Mouse (Mus musculus) CH12.LX (cell line): ENCODE measurements at regions not wholly inside any gene's neighbourhood (a gene's known extent, or its start where the extent isn't known, plus 50 kb on each side); places are given as distances from the start of the nearest gene placed in this dataset.

ENCODE experiments used
- DNase-seq: peaks from one replicate; pipeline ENCODE4 v3.0.0-alpha.2; 2013; ENCODE audit errors: extremely low read depth
- H3K27ac ChIP-seq: 2 replicates; pipeline ENCODE4 v1.5.1; 2012; ENCODE audit warnings: low read depth, mild to moderate bottlenecking, control low read depth, moderate library complexity; ENCODE audit not compliant: insufficient read depth
- H3K27me3 ChIP-seq: replicated peaks from 2 replicates; pipeline ENCODE3; 2012; ENCODE audit warnings: inconsistent platforms
- H3K36me3 ChIP-seq, 2 experiments: replicated peaks in 1 of 2; 2 replicates each; pipeline versions ENCODE3 to v1.6.1; 2012; ENCODE audit warnings: inconsistent platforms in 1 of 2, low read length in 1 of 2, mild to moderate bottlenecking in 1 of 2, mixed read lengths in 1 of 2, moderate library complexity in 1 of 2; ENCODE audit not compliant: control insufficient read depth in 1 of 2, insufficient read depth in 1 of 2
- H3K4me1 ChIP-seq, 2 experiments: 2 replicates each; pipeline ENCODE4 v1.6.1; 2012; ENCODE audit warnings: inconsistent platforms in 1 of 2, moderate library complexity in 1 of 2; ENCODE audit not compliant: insufficient read depth in 2 of 2, control insufficient read depth in 1 of 2
- H3K4me2 ChIP-seq: 2 replicates; pipeline ENCODE4 v1.6.1; 2012; ENCODE audit warnings: low read depth, mild to moderate bottlenecking, control low read depth; ENCODE audit not compliant: poor library complexity, insufficient read depth, severe bottlenecking
- H3K4me3 ChIP-seq, 3 experiments: fragments of 150-350 bp in 1 of 3; sonication (generic) in 1 of 3; replicated peaks in 1 of 3; 2 replicates each; pipeline versions ENCODE3 to v1.5.1; 2011 to 2012; ENCODE audit warnings: low read depth in 2 of 3, low read length in 2 of 3, mild to moderate bottlenecking in 2 of 3, moderate library complexity in 2 of 3, control low read depth in 1 of 3, improper control_type of control experiment in 1 of 3, inconsistent platforms in 1 of 3, mixed read lengths in 1 of 3; ENCODE audit not compliant: poor library complexity in 1 of 3
- H3K79me2 ChIP-seq: replicated peaks from 2 replicates; pipeline ENCODE4 v1.6.1; 2012; ENCODE audit warnings: mild to moderate bottlenecking, moderate library complexity; ENCODE audit not compliant: control insufficient read depth, poor library complexity, insufficient read depth, severe bottlenecking; ENCODE audit errors: extremely low read depth
- H3K9ac ChIP-seq: 2 replicates; pipeline ENCODE4 v1.6.1; 2012; ENCODE audit warnings: low read depth, mild to moderate bottlenecking, control low read depth, moderate library complexity; ENCODE audit not compliant: insufficient read depth
- H3K9me3 ChIP-seq: replicated peaks from 2 replicates; pipeline ENCODE3; 2012; ENCODE audit warnings: low read length, inconsistent platforms, mixed read lengths
- CHD1 ChIP-seq: IDR thresholded peaks from 2 replicates; pipeline ENCODE4 v1.6.1; 2012; ENCODE audit warnings: low read depth, low read length, improper control_type of control experiment, inconsistent platforms
- CHD2 ChIP-seq: IDR thresholded peaks from 2 replicates; pipeline ENCODE4 v1.6.1; 2011; ENCODE audit warnings: low read length, improper control_type of control experiment
- CTCF ChIP-seq, 2 experiments: IDR thresholded peaks in 1 of 2; conservative IDR thresholded peaks in 1 of 2; 2 replicates each; pipeline ENCODE4 v1.5.1; 2011 to 2012; ENCODE audit warnings: low read depth in 2 of 2, low read length in 2 of 2, improper control_type of control experiment in 1 of 2, inconsistent platforms in 1 of 2, mild to moderate bottlenecking in 1 of 2, moderate library complexity in 1 of 2
- EP300 ChIP-seq: IDR thresholded peaks from 2 replicates; pipeline ENCODE4 v1.6.1; 2011; ENCODE audit warnings: low read length, improper control_type of control experiment
- ETS1 ChIP-seq: conservative IDR thresholded peaks from 2 replicates; pipeline ENCODE4 v1.6.1; 2012; ENCODE audit warnings: low read depth, mild to moderate bottlenecking, inconsistent platforms, low read length, improper control_type of control experiment, moderate library complexity
- GABPA ChIP-seq: IDR thresholded peaks from 2 replicates; pipeline ENCODE4 v1.6.1; 2012; ENCODE audit warnings: low read depth, low read length, improper control_type of control experiment, inconsistent platforms; ENCODE audit not compliant: insufficient replicate concordance
- HCFC1 ChIP-seq: IDR thresholded peaks from 2 replicates; pipeline ENCODE4 v1.6.1; 2012; ENCODE audit warnings: low read depth, mild to moderate bottlenecking, inconsistent platforms, low read length, improper control_type of control experiment
- JUN ChIP-seq: IDR thresholded peaks from 2 replicates; pipeline ENCODE4 v1.6.1; 2011; ENCODE audit warnings: low read depth, mild to moderate bottlenecking, low read length, improper control_type of control experiment, moderate library complexity; ENCODE audit not compliant: insufficient read depth
- MAX ChIP-seq: IDR thresholded peaks from 2 replicates; pipeline ENCODE4 v1.6.1; 2011; ENCODE audit warnings: low read length, improper control_type of control experiment
- MAZ ChIP-seq: IDR thresholded peaks from 2 replicates; pipeline ENCODE4 v1.6.1; 2012; ENCODE audit warnings: low read depth, mild to moderate bottlenecking, inconsistent platforms, low read length, improper control_type of control experiment, moderate library complexity
- MYC ChIP-seq: IDR thresholded peaks from 2 replicates; pipeline ENCODE4 v1.6.1; 2011; ENCODE audit warnings: low read depth, mild to moderate bottlenecking, improper control_type of control experiment, low read length
- NELFE ChIP-seq: IDR thresholded peaks from 2 replicates; pipeline ENCODE4 v1.6.1; 2011; ENCODE audit warnings: low read depth, low read length, improper control_type of control experiment
- NRF1 ChIP-seq: IDR thresholded peaks from 2 replicates; pipeline ENCODE4 v1.6.1; 2014; ENCODE audit warnings: low read depth, mild to moderate bottlenecking, inconsistent platforms, low read length, improper control_type of control experiment, moderate library complexity
- POLR2A ChIP-seq: IDR thresholded peaks from 2 replicates; pipeline ENCODE4 v1.6.1; 2011; ENCODE audit warnings: low read depth, mild to moderate bottlenecking, improper control_type of control experiment, low read length
- ZC3H11A ChIP-seq: IDR thresholded peaks from 2 replicates; pipeline ENCODE4 v1.6.1; 2012; ENCODE audit warnings: low read depth, mild to moderate bottlenecking, inconsistent platforms, low read length, improper control_type of control experiment
- ZMIZ1 ChIP-seq: IDR thresholded peaks from 2 replicates; pipeline ENCODE4 v1.6.1; 2012; ENCODE audit warnings: low read depth, mild to moderate bottlenecking, inconsistent platforms, low read length, improper control_type of control experiment
- ZNF384 ChIP-seq: IDR thresholded peaks from 2 replicates; pipeline ENCODE4 v1.6.1; 2012; ENCODE audit warnings: low read depth, low read length, improper control_type of control experiment, inconsistent platforms
- dilution Hi-C: fragments of 300-500 bp; cut with MboI; formaldehyde crosslinking; loops from 2 replicates; pipeline ENCODE4 v1.14.3; 2020; ENCODE audit warnings: low sequenced_read_pairs; ENCODE audit not compliant: extremely low pct_unique_long_range_greater_than_20kb, extremely low pct_ligation_motif_present
- in situ Hi-C: fragments of 300-500 bp; cut with MboI; formaldehyde crosslinking; loops from 3 replicates; pipeline ENCODE4 v1.14.3; 2019; ENCODE audit warnings: low sequenced_read_pairs, low pct_ligation_motif_present, low pct_unique_long_range_greater_than_20kb, mixed read lengths

DNA sequence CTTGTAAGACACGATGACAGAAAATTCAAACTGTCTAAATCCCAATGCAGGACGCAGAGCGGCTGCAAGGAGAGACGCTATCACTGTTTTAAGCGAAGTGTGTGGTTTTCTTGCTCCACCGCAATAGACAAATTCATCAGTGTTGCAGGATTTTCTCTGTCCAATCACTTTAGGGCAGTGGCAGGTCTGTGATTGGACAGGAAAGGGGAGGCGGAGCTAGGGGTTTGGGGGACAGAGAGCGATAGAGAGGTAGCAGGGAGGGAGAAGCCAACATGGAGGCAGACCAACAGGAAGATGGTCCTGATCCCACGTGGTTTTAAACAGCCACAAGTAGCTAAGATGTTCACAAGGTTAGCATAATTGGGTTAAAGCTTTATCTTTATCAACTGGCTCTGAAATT, 209.7 kb upstream of the Runx1 start:
- dilution Hi-C loops, result no loop called here
- TF ChIP-seq CHD1 (no peak), ZMIZ1 (no peak), CHD2 (no peak), POLR2A (no peak), MAX (no peak), CTCF (conservative IDR thresholded peaks at IDR 0.05 in 1 of 2, IDR thresholded peaks at IDR 0.05 in 1 of 2; ENCODE audit: low read depth in 2 of 2, low read length in 2 of 2) (no peak), JUN (no peak), MYC (no peak), NRF1 (no peak), ETS1 (no peak), HCFC1 (no peak), ZC3H11A (no peak), EP300 (no peak), ZNF384 (no peak), GABPA (no peak), NELFE (no peak)
- TF ChIP-seq, all 38 proteins: peak for 0

DNA sequence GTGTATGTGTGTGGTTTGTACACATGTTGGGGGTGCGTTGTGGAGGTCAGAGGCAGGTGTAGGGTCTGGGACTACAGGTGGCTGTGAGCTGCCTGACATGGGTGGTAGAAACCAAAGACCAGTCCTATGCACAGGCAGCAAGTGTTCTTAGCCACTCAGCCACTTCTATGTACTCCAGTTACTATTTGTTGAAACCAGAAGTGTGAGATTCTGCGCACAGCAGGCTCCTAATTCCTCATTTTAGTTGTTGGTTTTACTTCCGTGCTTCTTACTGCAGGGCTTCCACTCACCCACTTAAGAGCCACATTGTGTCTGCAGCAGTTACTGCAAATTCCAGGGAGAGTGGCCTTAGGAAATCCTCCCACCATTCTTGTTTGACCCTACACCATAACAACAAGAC, 208.0 kb upstream of the Runx1 start:
- no peak for TF ChIP-seq NELFE
- TF ChIP-seq, all 38 proteins: peak for 0
- in situ Hi-C loops (no loop called here), dilution Hi-C loops (no loop called here)
- H3K27me3 ChIP-seq, result no peaks in the 10 kb centered on the region
- peaks cover 12 to 29% of the 10 kb centered on the region in 2 experiments for H3K4me1 ChIP-seq
- peaks cover 6% of the 10 kb centered on the region for H3K9me3 ChIP-seq
- H3K4me3 ChIP-seq, result no peak overlapping the region
- no peaks in the 10 kb centered on the region for H3K79me2 ChIP-seq
- no peaks in the 10 kb centered on the region for H3K36me3 ChIP-seq
- no peak for DNase-seq
- no peak overlapping the region for H3K4me2 ChIP-seq
- H3K9ac ChIP-seq, result no peak overlapping the region
- no peak overlapping the region for H3K27ac ChIP-seq

More for the DNA sequence above, 209.7 kb upstream of the Runx1 start:
- Histone ChIP-seq H3K9me3 (peaks cover 11% of the 10 kb centered on the region), H3K4me3 (no peak overlapping the region), H3K79me2 (no peaks in the 10 kb centered on the region), H3K27ac (no peak overlapping the region), H3K27me3 (no peaks in the 10 kb centered on the region), H3K4me1 (peaks cover 10 to 20% of the 10 kb centered on the region in 2 experiments), H3K36me3 (no peaks in the 10 kb centered on the region), H3K4me2 (no peak overlapping the region), H3K9ac (no peak overlapping the region)
- DNase-seq, result no peak
- in situ Hi-C loops, result no loop called here

DNA sequence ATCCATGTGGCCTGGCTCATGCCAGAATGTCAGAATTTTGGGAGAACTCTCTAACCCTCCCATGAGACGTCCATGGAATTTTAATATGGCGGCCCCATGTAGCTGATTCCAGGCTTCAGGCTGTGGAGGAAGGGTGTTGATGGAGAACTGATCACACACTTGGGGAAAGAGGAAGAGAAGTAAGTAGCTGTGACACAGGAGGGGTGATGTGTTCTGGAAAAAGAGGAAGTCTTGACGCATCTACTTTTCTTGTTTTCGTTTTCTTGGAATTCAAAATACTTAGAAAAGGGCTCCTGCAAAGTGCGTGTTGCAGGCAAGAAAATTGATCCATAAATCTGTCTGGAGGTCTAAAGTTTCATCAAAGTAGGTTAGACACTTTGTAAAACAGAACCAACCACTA, 205.7 kb upstream of the Runx1 start:
- dilution Hi-C loops (no loop called here), in situ Hi-C loops (no loop called here)
- Histone ChIP-seq H3K27ac (no peak overlapping the region), H3K36me3 (no peaks in the 10 kb centered on the region), H3K4me1 (peaks cover 17 to 48% of the 10 kb centered on the region in 2 experiments), H3K9ac (no peak overlapping the region), H3K9me3 (peaks cover 6% of the 10 kb centered on the region), H3K4me3 (no peak overlapping the region), H3K4me2 (no peak overlapping the region), H3K79me2 (no peaks in the 10 kb centered on the region), H3K27me3 (no peaks in the 10 kb centered on the region)
- peak; percentile 69 for TF ChIP-seq EP300
- no peak for TF ChIP-seq MAZ
- no peak for DNase-seq
